Mouse (Mus musculus) heart, embryonic 11.5 days (tissue): ENCODE measurements around the gene Ift52. TPM values are rescaled to one million over a fixed set of nuclear protein-coding genes. Genes with fewer than 3 reads are reported as not detected.
A peak's percentile ranks its signal among the peaks of the same experiment; 100 is the strongest.

Source experiments
- ATAC-seq: fragments of 200-750 bp; cut with Nextera tagmentation; replicated peaks from 2 replicates; pipeline ENCODE4 v1.8.0; 2017; ENCODE audit warnings: moderate library complexity; ENCODE audit not compliant: insufficient number of reproducible peaks, low FRiP score, low TSS enrichment
- H3K27ac ChIP-seq: fragments of 300-500 bp; sonication (generic); 2 replicates; pipeline ENCODE4 v1.5.1; 2014; ENCODE audit warnings: mild to moderate bottlenecking, low read depth, low read length
- H3K27me3 ChIP-seq: fragments of 300-500 bp; sonication (generic); 2 replicates; pipeline ENCODE4 v1.6.1; 2014; ENCODE audit warnings: mild to moderate bottlenecking, low read length, mixed read lengths; ENCODE audit not compliant: control insufficient read depth, insufficient read depth
- H3K36me3 ChIP-seq: fragments of 300-500 bp; sonication (generic); 2 replicates; pipeline ENCODE4 v1.6.1; 2014; ENCODE audit warnings: mild to moderate bottlenecking, low read length, moderate library complexity, mixed read lengths; ENCODE audit not compliant: control insufficient read depth, insufficient read depth
- H3K4me1 ChIP-seq: fragments of 300-500 bp; sonication (generic); 2 replicates; pipeline ENCODE4 v1.6.1; 2014; ENCODE audit warnings: low read length; ENCODE audit not compliant: control insufficient read depth, insufficient read depth
- H3K4me2 ChIP-seq: fragments of 300-500 bp; sonication (generic); 2 replicates; pipeline ENCODE4 v1.6.1; 2014; ENCODE audit warnings: mild to moderate bottlenecking, moderate library complexity
- H3K4me3 ChIP-seq: fragments of 300-500 bp; sonication (generic); 2 replicates; pipeline ENCODE4 v1.5.1; 2014; ENCODE audit warnings: low read depth, low read length
- H3K9ac ChIP-seq: fragments of 300-500 bp; sonication (generic); 2 replicates; pipeline ENCODE4 v1.6.1; 2014; ENCODE audit warnings: mild to moderate bottlenecking, low read depth, low read length, moderate library complexity
- H3K9me3 ChIP-seq: fragments of 300-500 bp; sonication (generic); replicated peaks from 2 replicates; pipeline ENCODE4 v1.6.1; 2016; ENCODE audit warnings: low read length; ENCODE audit not compliant: control insufficient read depth
- WGBS: fragments of 180-500 bp; shearing (Covaris S2); extraction: QIAGEN DNeasy Blood & Tissue Kit; methylation state at CpG from one replicate; pipeline ENCODE4 v1.1.7; 2014; ENCODE audit not compliant: insufficient replicate concordance; 5-methylcytosine and 5-hydroxymethylcytosine counted together
- polyA plus RNA-seq: library from polyadenylated mRNA; unstranded; fragments of >200 nt; fragmentation: Nextera tagmentation; extraction: Ambion mirVana; gene quantifications from 2 replicates; pipeline ENCODE4 v1.2.1, GENCODE M21; 2014

Gene Ift52
- polyA plus RNA-seq, 1 experiment from 2014 or later: 39.8 TPM

GRCm38 (mm10) chr2:162993881-162994616 is 23.1 kb upstream of the Ift52 start:
- H3K36me3 ChIP-seq: no peaks in the 10 kb centered on the region
- no peak overlapping the region for H3K4me3 ChIP-seq
- no peak overlapping the region for H3K27ac ChIP-seq
- WGBS: 67% methylated on average over 9 of the region's 9 CpGs
- H3K9me3 ChIP-seq: no peaks in the 10 kb centered on the region
- H3K4me1 ChIP-seq: no peaks in the 10 kb centered on the region
- ATAC-seq: no peak
- H3K4me2 ChIP-seq: no peak overlapping the region
- no peak overlapping the region for H3K9ac ChIP-seq
- H3K27me3 ChIP-seq: no peaks in the 10 kb centered on the region; the same call in 1 of the 2 replicates

DNA sequence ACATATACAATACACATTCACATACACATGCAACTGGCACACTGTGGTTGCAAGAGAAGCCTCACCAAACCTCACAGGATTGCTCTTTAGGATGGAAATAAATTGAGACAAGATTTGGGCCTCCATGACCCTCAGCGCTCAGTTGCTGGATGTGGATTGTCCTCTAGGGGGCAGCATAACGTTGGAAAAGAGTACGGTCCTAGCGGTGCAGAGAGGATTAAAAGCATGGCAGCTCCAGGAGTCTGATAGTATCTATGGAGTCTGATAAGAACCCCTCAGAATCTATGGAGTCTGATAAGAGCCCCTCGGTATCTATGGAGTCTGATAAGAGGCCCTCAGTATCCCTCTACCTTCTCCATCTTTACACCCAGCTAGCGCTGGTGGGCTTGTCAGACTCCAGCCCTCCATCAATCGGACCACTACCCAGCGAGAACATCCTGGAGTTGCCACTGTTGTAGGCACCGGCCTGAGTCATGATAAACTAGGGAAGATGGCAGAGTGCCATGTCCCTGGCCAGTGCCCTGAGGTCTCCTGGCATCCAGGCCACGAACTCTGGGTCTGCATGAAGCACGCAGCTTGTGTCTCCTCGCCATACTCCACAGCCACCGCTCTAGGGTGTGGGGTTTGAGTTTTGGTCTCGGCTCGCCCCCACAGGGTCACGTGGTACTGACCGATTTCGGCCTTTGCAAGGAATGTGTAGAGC is 18.5 kb upstream of the Ift52 start:
- Histone ChIP-seq H3K36me3 (no peaks in the 10 kb centered on the region), H3K4me2 (peak overlapping the region; percentile 55), H3K9me3 (no peaks in the 10 kb centered on the region), H3K4me3 (peak overlapping the region; percentile 20; the same call in 1 of the 2 replicates), H3K9ac (no peak overlapping the region), H3K27me3 (no peaks in the 10 kb centered on the region; the same call in 1 of the 2 replicates), H3K27ac (no peak overlapping the region), H3K4me1 (no peaks in the 10 kb centered on the region)
- ATAC-seq: peak; percentile 57
- WGBS: 15% methylated on average over 18 of the region's 18 CpGs

- no peak overlapping the region for H3K4me2 ChIP-seq
- H3K27me3 ChIP-seq: no peaks in the 10 kb centered on the region; the same call in 1 of the 2 replicates
- no peak for ATAC-seq
- H3K4me1 ChIP-seq: no peaks in the 10 kb centered on the region
- no peak overlapping the region for H3K27ac ChIP-seq
- 29% methylated on average over 3 of the region's 3 CpGs for WGBS
- H3K36me3 ChIP-seq: no peaks in the 10 kb centered on the region
- H3K9me3 ChIP-seq: no peaks in the 10 kb centered on the region
- H3K9ac ChIP-seq: no peak overlapping the region
- H3K4me3 ChIP-seq: no peak overlapping the region
Measured at GRCm38 (mm10) chr2:162999744-163000143, 17.4 kb upstream of the Ift52 start.

GRCm38 (mm10) chr2:163001071-163001470 is 16.1 kb upstream of the Ift52 start:
- Histone ChIP-seq H3K9ac (no peak overlapping the region), H3K27ac (no peak overlapping the region), H3K4me3 (no peak overlapping the region), H3K27me3 (no peaks in the 10 kb centered on the region; the same call in 1 of the 2 replicates), H3K4me1 (no peaks in the 10 kb centered on the region), H3K9me3 (no peaks in the 10 kb centered on the region), H3K36me3 (no peaks in the 10 kb centered on the region), H3K4me2 (no peak overlapping the region)
- 98% methylated on average over 1 of the region's 1 CpGs for WGBS
- no peak for ATAC-seq

GRCm38 (mm10) chr2:163007299-163007698 is 9.9 kb upstream of the Ift52 start:
- Histone ChIP-seq H3K4me1 (no peaks in the 10 kb centered on the region), H3K4me2 (no peak overlapping the region), H3K27me3 (no peaks in the 10 kb centered on the region; the same call in 1 of the 2 replicates), H3K4me3 (no peak overlapping the region), H3K27ac (no peak overlapping the region), H3K9me3 (no peaks in the 10 kb centered on the region), H3K9ac (no peak overlapping the region), H3K36me3 (no peaks in the 10 kb centered on the region)
- 60% methylated on average over 4 of the region's 4 CpGs for WGBS
- no peak for ATAC-seq

DNA sequence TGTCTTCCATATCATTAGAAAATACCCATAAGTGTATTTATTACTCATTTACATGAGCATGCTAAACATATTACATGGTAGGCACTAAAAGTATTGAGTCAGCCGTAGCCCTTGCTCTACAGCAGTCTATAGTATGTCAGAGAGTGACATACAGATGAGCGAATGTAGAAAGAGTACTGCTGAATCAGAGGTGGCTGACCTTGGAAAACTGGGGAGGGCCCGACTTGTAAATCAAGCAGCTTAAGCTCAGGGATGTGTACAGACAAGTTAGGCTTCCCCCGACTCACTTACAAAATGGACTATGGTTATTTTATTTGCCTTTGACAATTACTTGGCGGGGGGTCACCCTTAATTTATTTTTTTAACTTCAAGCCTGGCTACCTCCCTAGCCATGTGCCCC is 14.1 kb downstream of the Ift52 start:
- Histone ChIP-seq H3K27ac (no peak overlapping the region), H3K4me3 (no peak overlapping the region), H3K9me3 (no peaks in the 10 kb centered on the region), H3K4me1 (no peaks in the 10 kb centered on the region), H3K9ac (no peak overlapping the region), H3K4me2 (no peak overlapping the region), H3K36me3 (peaks cover 20% of the 10 kb centered on the region), H3K27me3 (no peaks in the 10 kb centered on the region)
- 81% methylated on average over 5 of the region's 5 CpGs for WGBS
- ATAC-seq: no peak

- H3K27me3 ChIP-seq: no peaks in the 10 kb centered on the region
- no peak overlapping the region for H3K27ac ChIP-seq
- ATAC-seq: no peak
- no peak overlapping the region for H3K9ac ChIP-seq
- peaks cover 16% of the 10 kb centered on the region for H3K36me3 ChIP-seq
- 54% methylated on average over 2 of the region's 2 CpGs for WGBS
- 0 out of 2 replicates have a peak, but pooled peaks cover 2% of the 10 kb centered on the region for H3K4me1 ChIP-seq
- H3K4me2 ChIP-seq: no peak overlapping the region
- no peak overlapping the region for H3K4me3 ChIP-seq
- H3K9me3 ChIP-seq: no peaks in the 10 kb centered on the region
Measured at GRCm38 (mm10) chr2:163031757-163032156, 14.6 kb downstream of the Ift52 start.

GRCm38 (mm10) chr2:163032622-163033021 is 15.5 kb downstream of the Ift52 start:
- Histone ChIP-seq H3K9me3 (no peaks in the 10 kb centered on the region), H3K9ac (no peak overlapping the region), H3K4me3 (no peak overlapping the region), H3K4me1 (peaks cover 4% of the 10 kb centered on the region; the same call in 1 of the 2 replicates), H3K4me2 (no peak overlapping the region), H3K27ac (no peak overlapping the region), H3K27me3 (no peaks in the 10 kb centered on the region), H3K36me3 (peaks cover 16% of the 10 kb centered on the region)
- WGBS: 44% methylated on average over 4 of the region's 4 CpGs
- ATAC-seq: no peak
